25 mouse cellular contexts compared by ENCODE assay signal in genomic region chr9:41185331-41185730, GRCm38 (mm10). TPM values are rescaled to one million over a fixed set of nuclear protein-coding genes. Genes with fewer than 3 reads are reported as not detected.
DNase-seq lines count a peak whose midpoint lies in the region; ATAC-seq and TF ChIP-seq lines count a peak whose summit lies in the region.
"Had no signal": no experiment of that assay in that cellular context is flagged by ENCODE, and none has a peak within 500 bp of the region (broad histone marks: within the 10 kb centered on the region; RNA-seq: fewer than 3 reads in every experiment).

No protein-coding gene starts in this region.

- WGBS in kidney, embryonic 16.5 days: 24% methylated on average over 9 of the region's 9 CpGs
- WGBS in midbrain, embryonic 10.5 days: 69% methylated on average over 9 of the region's 9 CpGs
- WGBS in midbrain, embryonic 14.5 days: 61% methylated on average over 9 of the region's 9 CpGs
- 29% methylated on average over 9 of the region's 9 CpGs for WGBS in intestine, embryonic 15.5 days
- 19% methylated on average over 9 of the region's 9 CpGs for WGBS in intestine, postnatal 0 days

- no peak overlapping the region for H3K4me3 ChIP-seq in kidney, embryonic 16.5 days (ENCODE audit: low read length)
- H3K4me3 ChIP-seq in midbrain, embryonic 10.5 days: no peak overlapping the region
- no peak overlapping the region for H3K4me3 ChIP-seq in midbrain, embryonic 14.5 days (replicated peaks; ENCODE audit: low read depth, low read length)
- H3K4me3 ChIP-seq in intestine, embryonic 15.5 days (replicated peaks): no peak overlapping the region
- H3K4me3 ChIP-seq in intestine, postnatal 0 days (ENCODE audit: low read depth, low read length): no peak overlapping the region
- H3K4me3 ChIP-seq: erythroblast, embryonic 14.5 days; forebrain, embryonic 12.5 days; heart, embryonic 15.5 days; hindbrain, embryonic 13.5 days; neural tube, embryonic 15.5 days had no signal

- peak overlapping the region; percentile 26 for H3K27ac ChIP-seq in kidney, embryonic 16.5 days (ENCODE audit: low read length)
- peak overlapping the region; percentile 6; the same call in 1 of the 2 replicates for H3K27ac ChIP-seq in midbrain, embryonic 10.5 days (replicated peaks)
- no peak overlapping the region for H3K27ac ChIP-seq in midbrain, embryonic 14.5 days (replicated peaks; ENCODE audit: low read depth, low read length)
- H3K27ac ChIP-seq in intestine, embryonic 15.5 days: no peak overlapping the region
- H3K27ac ChIP-seq in intestine, postnatal 0 days (ENCODE audit: low read depth, low read length): no peak overlapping the region
- H3K27ac ChIP-seq: forebrain, embryonic 12.5 days; heart, embryonic 15.5 days; hindbrain, embryonic 13.5 days; neural tube, embryonic 15.5 days had no signal

- H3K27me3 ChIP-seq in kidney, embryonic 16.5 days (ENCODE audit: insufficient read depth, low read length): no peaks in the 10 kb centered on the region
- H3K27me3 ChIP-seq in midbrain, embryonic 10.5 days (ENCODE audit: low read depth, poor library complexity, severe bottlenecking): no peaks in the 10 kb centered on the region
- H3K27me3 ChIP-seq in midbrain, embryonic 14.5 days (ENCODE audit: control insufficient read depth, insufficient read depth, low read length): no peaks in the 10 kb centered on the region
- H3K27me3 ChIP-seq in intestine, embryonic 15.5 days (replicated peaks): no peaks in the 10 kb centered on the region
- no peaks in the 10 kb centered on the region for H3K27me3 ChIP-seq in intestine, postnatal 0 days (replicated peaks; ENCODE audit: control insufficient read depth, insufficient read depth, low read length)
- H3K27me3 ChIP-seq: forebrain, embryonic 12.5 days; heart, embryonic 15.5 days; hindbrain, embryonic 13.5 days; neural tube, embryonic 15.5 days had no signal

- peaks cover 13% of the 10 kb centered on the region for H3K4me1 ChIP-seq in kidney, embryonic 16.5 days (ENCODE audit: insufficient read depth, low read length)
- peaks cover 8% of the 10 kb centered on the region for H3K4me1 ChIP-seq in midbrain, embryonic 10.5 days
- H3K4me1 ChIP-seq in midbrain, embryonic 14.5 days (ENCODE audit: control insufficient read depth, insufficient read depth, low read length): no peaks in the 10 kb centered on the region
- peaks cover 6% of the 10 kb centered on the region; the same call in 1 of the 2 replicates for H3K4me1 ChIP-seq in intestine, embryonic 15.5 days (replicated peaks)
- H3K4me1 ChIP-seq in intestine, postnatal 0 days (replicated peaks; ENCODE audit: control insufficient read depth, insufficient read depth, low read length): no peaks in the 10 kb centered on the region
- H3K4me1 ChIP-seq: heart, embryonic 15.5 days; hindbrain, embryonic 13.5 days; neural tube, embryonic 15.5 days had no signal

- DNase-seq in kidney, adult 9 months: no peak
- DNase-seq in midbrain, embryonic 10.5 days (ENCODE audit: low spot score): no peak
- DNase-seq in midbrain, embryonic 14.5 days: no peak
- DNase-seq in adrenal gland, adult 2 months: no peak
- DNase-seq: adrenal gland, postnatal 36 days; cerebellum, adult 18-20 months; cerebellum, postnatal 10 days; forebrain, postnatal 0 days; heart, postnatal 36 days; kidney, adult 8-10 months; kidney, postnatal 36 days; lung, adult 18-20 months; lung, postnatal 10 days; right cerebral cortex, postnatal 14 days; thymus, postnatal 4 days had no signal

- TF ChIP-seq CTCF in intestine, postnatal 0 days (IDR thresholded peaks at IDR 0.05; ENCODE audit: low read depth): no peak

- no peak overlapping the region for H3K9ac ChIP-seq in kidney, embryonic 16.5 days (replicated peaks; ENCODE audit: low read length)
- no peak overlapping the region for H3K9ac ChIP-seq in midbrain, embryonic 14.5 days (replicated peaks; ENCODE audit: low read length)
- no peak overlapping the region for H3K9ac ChIP-seq in intestine, embryonic 15.5 days
- no peak overlapping the region for H3K9ac ChIP-seq in intestine, postnatal 0 days (ENCODE audit: low read depth, low read length)
- H3K9ac ChIP-seq: forebrain, embryonic 12.5 days; forebrain, postnatal 0 days; heart, embryonic 15.5 days; hindbrain, embryonic 13.5 days; neural tube, embryonic 15.5 days had no signal

- peak; percentile 41; the same call in 1 of the 2 replicates for ATAC-seq in kidney, embryonic 16.5 days (ENCODE audit: low FRiP score, low TSS enrichment)
- ATAC-seq in midbrain, embryonic 14.5 days (ENCODE audit: low FRiP score, low TSS enrichment): no peak
- ATAC-seq in intestine, embryonic 15.5 days: no peak
- no peak for ATAC-seq in intestine, postnatal 0 days
- no peak for ATAC-seq in activated CD4-positive, CD25-positive, alpha-beta regulatory T cell, adult 4 months
- ATAC-seq: CD4-positive, CD25-positive, alpha-beta regulatory T cell, adult 4 months; forebrain, postnatal 0 days had no signal

- no peaks in the 10 kb centered on the region for H3K9me3 ChIP-seq in kidney, embryonic 16.5 days (ENCODE audit: low read length)
- H3K9me3 ChIP-seq in midbrain, embryonic 10.5 days (replicated peaks): no peaks in the 10 kb centered on the region
- no peaks in the 10 kb centered on the region for H3K9me3 ChIP-seq in midbrain, embryonic 14.5 days (ENCODE audit: control insufficient read depth, low read length)
- H3K9me3 ChIP-seq in intestine, embryonic 15.5 days: no peaks in the 10 kb centered on the region
- H3K9me3 ChIP-seq in intestine, postnatal 0 days (ENCODE audit: control insufficient read depth): no peaks in the 10 kb centered on the region
- H3K9me3 ChIP-seq: forebrain, embryonic 12.5 days; heart, embryonic 15.5 days; hindbrain, embryonic 13.5 days; neural tube, embryonic 15.5 days had no signal

- 0 out of 2 replicates have a peak overlapping the region, but pooled peaks have one; percentile 1 for H3K4me2 ChIP-seq in kidney, embryonic 16.5 days (replicated peaks; ENCODE audit: low read depth, low read length)
- no peak overlapping the region for H3K4me2 ChIP-seq in midbrain, embryonic 14.5 days (ENCODE audit: low read length)
- peak overlapping the region; percentile 24; the same call in 1 of the 2 replicates for H3K4me2 ChIP-seq in intestine, embryonic 15.5 days (replicated peaks)
- H3K4me2 ChIP-seq in intestine, postnatal 0 days (replicated peaks; ENCODE audit: low read depth): peak overlapping the region; percentile 40
- H3K4me2 ChIP-seq: forebrain, embryonic 12.5 days; heart, embryonic 15.5 days; hindbrain, embryonic 13.5 days; neural tube, embryonic 15.5 days had no signal

- no peaks in the 10 kb centered on the region for H3K36me3 ChIP-seq in kidney, embryonic 16.5 days (ENCODE audit: insufficient read depth, low read length)
- no peaks in the 10 kb centered on the region for H3K36me3 ChIP-seq in midbrain, embryonic 10.5 days
- no peaks in the 10 kb centered on the region for H3K36me3 ChIP-seq in midbrain, embryonic 14.5 days (ENCODE audit: control insufficient read depth, insufficient read depth, low read length)
- H3K36me3 ChIP-seq in intestine, embryonic 15.5 days: no peaks in the 10 kb centered on the region
- no peaks in the 10 kb centered on the region for H3K36me3 ChIP-seq in intestine, postnatal 0 days (ENCODE audit: control insufficient read depth, insufficient read depth)
- H3K36me3 ChIP-seq: forebrain, embryonic 12.5 days; heart, embryonic 15.5 days; hindbrain, embryonic 13.5 days; neural tube, embryonic 15.5 days had no signal

RNA-seq across cellular contexts. Expression of gene Ubash3b, which starts 23.8 kb away (rescaled TPM):
- polyA plus RNA-seq in kidney, embryonic 16.5 days (2015; fragmentation: Nextera tagmentation; extraction: Ambion mirVana): 6.8 and 7.5 TPM in 2 replicates
- polyA plus RNA-seq in midbrain, embryonic 10.5 days (2016; fragmentation: Nextera tagmentation; extraction: Ambion mirVana): 5.8 and 6.3 TPM in 2 replicates
- 18.9 and 21.3 TPM in 2 replicates for polyA plus RNA-seq in midbrain, embryonic 14.5 days (2014; fragmentation: Nextera tagmentation; extraction: Ambion mirVana)
- 3.8 and 4.6 TPM in 2 replicates for polyA plus RNA-seq in intestine, embryonic 15.5 days (2015; fragmentation: Nextera tagmentation; extraction: Ambion mirVana)
- 6.3 and 7.2 TPM in 2 replicates for polyA plus RNA-seq in intestine, postnatal 0 days (2015; fragmentation: Nextera tagmentation; extraction: Ambion mirVana)
- total RNA-seq in adrenal gland, adult 2 months (2021): 1 to 10 TPM; 1.9 to 2.5 TPM
- polyA plus RNA-seq in adrenal gland, adult 2 months (2012; rRNA removed): 1.1 and 2.1 TPM in 2 replicates
- polyA plus RNA-seq in activated CD4-positive, CD25-positive, alpha-beta regulatory T cell, adult 4 months (2017; shearing (Covaris generic)): 10 to 100 TPM; 18.3 to 25.0 TPM

Comparison
In these comparisons a context has a peak if more than half of its experiments do, and no peak if none do; other contexts are left out.
1. H3K27ac ChIP-seq: peak in kidney, embryonic 16.5 days (single experiment) and midbrain, embryonic 10.5 days (single experiment); none in midbrain, embryonic 14.5 days (single experiment), intestine, embryonic 15.5 days (single experiment) and intestine, postnatal 0 days (single experiment).